Mouse (Mus musculus) liver, embryonic 14.5 days (tissue): ENCODE measurements around the gene Gm42674. TPM values are rescaled to one million over a fixed set of nuclear protein-coding genes. Genes with fewer than 3 reads are reported as not detected.

Experiments used
- ATAC-seq: fragments of 200-750 bp; cut with Nextera tagmentation; 2 replicates; pipeline ENCODE4 v1.8.0; 2017; ENCODE audit warnings: moderate number of reproducible peaks, mild to moderate bottlenecking, moderate library complexity; ENCODE audit not compliant: insufficient read depth
- DNase-seq, 3 experiments: peaks; one replicate each; pipeline ENCODE4 v3.0.0-alpha.2; 2012 to 2013; ENCODE audit warnings: low read depth in 3 of 3, low spot score in 3 of 3
- H3K27ac ChIP-seq: fragments of 300-500 bp; sonication (generic); 2 replicates; pipeline ENCODE4 v1.5.1; 2014; ENCODE audit warnings: moderate library complexity, mild to moderate bottlenecking, control low read depth, inconsistent platforms
- H3K27me3 ChIP-seq: fragments of 300-500 bp; sonication (generic); 2 replicates; pipeline ENCODE4 v1.6.1; 2014; ENCODE audit warnings: mild to moderate bottlenecking, low read length, moderate library complexity; ENCODE audit not compliant: control insufficient read depth, insufficient read depth
- H3K36me3 ChIP-seq: fragments of 300-500 bp; sonication (generic); replicated peaks from 2 replicates; pipeline ENCODE4 v1.6.1; 2014; ENCODE audit warnings: low read depth; ENCODE audit not compliant: control insufficient read depth, insufficient read depth
- H3K4me1 ChIP-seq, 2 experiments: fragments of 200-500 bp in 1 of 2; fragments of 300-500 bp in 1 of 2; sonication (generic) in 1 of 2; replicated peaks; 2 replicates each; pipeline ENCODE4 v1.6.1; 2012 to 2014; ENCODE audit warnings: antibody characterized with exemption in 1 of 2, inconsistent platforms in 1 of 2, low read length in 1 of 2; ENCODE audit not compliant: control insufficient read depth in 2 of 2, insufficient read depth in 2 of 2
- H3K4me2 ChIP-seq: fragments of 300-500 bp; sonication (generic); 2 replicates; pipeline ENCODE4 v1.6.1; 2014; ENCODE audit warnings: low read depth, mild to moderate bottlenecking, control low read depth, moderate library complexity
- H3K4me3 ChIP-seq, 2 experiments: fragments of 200-500 bp in 1 of 2; fragments of 300-500 bp in 1 of 2; sonication (generic) in 1 of 2; 2 replicates each; pipeline ENCODE4 v1.5.1; 2012 to 2014; ENCODE audit warnings: low read depth in 2 of 2, low read length in 2 of 2, mild to moderate bottlenecking in 2 of 2, control low read depth in 1 of 2, inconsistent platforms in 1 of 2, moderate library complexity in 1 of 2; ENCODE audit not compliant: insufficient read depth in 1 of 2
- H3K9ac ChIP-seq: fragments of 300-500 bp; sonication (generic); replicated peaks from 2 replicates; pipeline ENCODE4 v1.6.1; 2014; ENCODE audit warnings: mild to moderate bottlenecking, control low read depth, moderate library complexity
- H3K9me3 ChIP-seq: fragments of 300-500 bp; sonication (generic); 2 replicates; pipeline ENCODE4 v1.6.1; 2016; ENCODE audit warnings: low read length, mixed read lengths; ENCODE audit not compliant: control insufficient read depth
- CTCF ChIP-seq: IDR thresholded peaks from 2 replicates; pipeline ENCODE4 v1.5.1; 2016; ENCODE audit warnings: antibody characterized with exemption, low read depth, control low read depth
- EP300 ChIP-seq: IDR thresholded peaks from 2 replicates; pipeline ENCODE4 v1.6.1; 2016; ENCODE audit warnings: antibody characterized with exemption, low read depth
- WGBS: fragments of 180-500 bp; shearing (Covaris S2); extraction: QIAGEN DNeasy Blood & Tissue Kit; methylation state at CpG from one replicate; pipeline ENCODE4 v1.1.7; 2014; ENCODE audit not compliant: insufficient replicate concordance; 5-methylcytosine and 5-hydroxymethylcytosine counted together
- polyA plus RNA-seq, 2 experiments: library from polyadenylated mRNA; depleted of rRNA in 1 of 2; stranded (reverse) in 1 of 2; unstranded in 1 of 2; fragments of >200 nt; fragmentation: Nextera tagmentation in 1 of 2; extraction: Ambion mirVana in 1 of 2; gene quantifications; 2 replicates each; pipeline versions ENCODE4 v1.2.1 to v1.2.3; 2012 to 2014

Gene Gm42674
- polyA plus RNA-seq, 2 experiments: not detected

- TF ChIP-seq CTCF (no peak), EP300 (no peak)
- Histone ChIP-seq H3K9ac (no peak overlapping the region), H3K4me1 (no peaks in the 10 kb centered on the region), H3K27me3 (no peaks in the 10 kb centered on the region), H3K4me2 (no peak overlapping the region), H3K9me3 (no peaks in the 10 kb centered on the region), H3K27ac (no peak overlapping the region), H3K4me3 (no peak overlapping the region), H3K36me3 (no peaks in the 10 kb centered on the region)
- DNase-seq (no peak), ATAC-seq (no peak)
- 19% methylated on average over 4 of the region's 4 CpGs for WGBS
Observed at GRCm38 (mm10) chr3:90612061-90612460, 10.4 kb downstream of the Gm42674 start.

GRCm38 (mm10) chr3:90612728-90613291 is 11.1 kb downstream of the Gm42674 start, which contains the start of gene S100a6:
Gene S100a6, plus strand, starts transcription at chr3:90612882.
- H3K9me3 ChIP-seq: no peaks in the 10 kb centered on the region
- no peaks in the 10 kb centered on the region for H3K27me3 ChIP-seq
- DNase-seq: peak; percentile 12 to 23 (median 22)
- H3K4me2 ChIP-seq: peak within 1 kb of the TSS; percentile 32
- H3K27ac ChIP-seq: no peak within 1 kb of the TSS
- H3K4me1 ChIP-seq: no peaks in the 10 kb centered on the region
- H3K9ac ChIP-seq: no peak within 1 kb of the TSS
- 0 out of 2 replicates have a peak, but pooled peaks have one; percentile 35 for ATAC-seq
- H3K36me3 ChIP-seq: no peaks in the 10 kb centered on the region
- H3K4me3 ChIP-seq: no peak within 1 kb of the TSS
- 2% methylated on average over 23 of the region's 23 CpGs for WGBS
- peak; percentile 71 for TF ChIP-seq CTCF
- TF ChIP-seq EP300: no peak

GRCm38 (mm10) chr3:90613461-90614147 is 11.9 kb downstream of the Gm42674 start:
- ATAC-seq: no peak
- Histone ChIP-seq H3K4me3 (no peak overlapping the region), H3K9ac (no peak overlapping the region), H3K36me3 (no peaks in the 10 kb centered on the region), H3K4me1 (no peaks in the 10 kb centered on the region), H3K4me2 (no peak overlapping the region), H3K27me3 (no peaks in the 10 kb centered on the region), H3K27ac (no peak overlapping the region), H3K9me3 (no peaks in the 10 kb centered on the region)
- TF ChIP-seq EP300 (no peak), CTCF (no peak)
- DNase-seq: no peak
- 28% methylated on average over 7 of the region's 7 CpGs for WGBS

- no peaks in the 10 kb centered on the region for H3K27me3 ChIP-seq
- H3K4me1 ChIP-seq: no peaks in the 10 kb centered on the region
- no peak overlapping the region for H3K4me3 ChIP-seq
- H3K27ac ChIP-seq: no peak overlapping the region
- DNase-seq (no peak), ATAC-seq (no peak)
- no peak for TF ChIP-seq EP300
- TF ChIP-seq CTCF: no peak
- H3K4me2 ChIP-seq: no peak overlapping the region
- H3K9me3 ChIP-seq: no peaks in the 10 kb centered on the region
- H3K9ac ChIP-seq: no peak overlapping the region
- 56% methylated on average over 6 of the region's 6 CpGs for WGBS
- no peaks in the 10 kb centered on the region for H3K36me3 ChIP-seq
Observed at GRCm38 (mm10) chr3:90614148-90614530, 12.4 kb downstream of the Gm42674 start.

- no peaks in the 10 kb centered on the region for H3K27me3 ChIP-seq
- H3K4me2 ChIP-seq: no peak overlapping the region
- 57% methylated on average over 11 of the region's 11 CpGs for WGBS
- no peak overlapping the region for H3K27ac ChIP-seq
- TF ChIP-seq EP300 (no peak), CTCF (no peak)
- DNase-seq (no peak), ATAC-seq (no peak)
- H3K4me3 ChIP-seq: no peak overlapping the region
- H3K36me3 ChIP-seq: no peaks in the 10 kb centered on the region
- no peaks in the 10 kb centered on the region for H3K9me3 ChIP-seq
- no peak overlapping the region for H3K9ac ChIP-seq
- H3K4me1 ChIP-seq: no peaks in the 10 kb centered on the region
Observed at GRCm38 (mm10) chr3:90614611-90615251, 13.0 kb downstream of the Gm42674 start.
